In genomic region chr13:103696164-103696563, GRCm38 (mm10) we compare ENCODE assay signal across 8 mouse cellular contexts.
DNase-seq lines count a peak whose midpoint lies in the region; ATAC-seq and TF ChIP-seq lines count a peak whose summit lies in the region.

No protein-coding gene starts in this region.

- TF ChIP-seq CTCF in heart, adult 2 months (IDR thresholded peaks at IDR 0.05), result peak; percentile 88

- H3K4me1 ChIP-seq in heart, adult 2 months (ENCODE audit: control insufficient read depth, insufficient read depth, low read length), result no peaks in the 10 kb centered on the region
- peaks cover 12% of the 10 kb centered on the region for H3K4me1 ChIP-seq in heart, embryonic 12.5 days (replicated peaks)

- H3K9ac ChIP-seq in heart, adult 2 months (ENCODE audit: low read depth, low read length), result no peak overlapping the region
- H3K9ac ChIP-seq in heart, embryonic 12.5 days, result no peak overlapping the region

- no peak overlapping the region for H3K4me2 ChIP-seq in heart, embryonic 12.5 days

- no peak overlapping the region for H3K27ac ChIP-seq in heart, adult 2 months
- no peak overlapping the region for H3K27ac ChIP-seq in heart, embryonic 12.5 days (ENCODE audit: poor library complexity, severe bottlenecking)

- no peak for ATAC-seq in heart, embryonic 12.5 days (ENCODE audit: insufficient number of reproducible peaks, low FRiP score)
- no peak for ATAC-seq in erythroid progenitor cell, adult 5-6 weeks (replicated peaks; ENCODE audit: low FRiP score, poor library complexity, severe bottlenecking)

- no peaks in the 10 kb centered on the region for H3K79me2 ChIP-seq in heart, adult 2 months (replicated peaks; ENCODE audit: control insufficient read depth, insufficient read depth, low read length)

- 36% methylated on average over 9 of the region's 9 CpGs for WGBS in heart, adult 2 months
- WGBS in heart, embryonic 12.5 days, result 36% methylated on average over 9 of the region's 9 CpGs

- H3K9me3 ChIP-seq in heart, embryonic 12.5 days (replicated peaks), result no peaks in the 10 kb centered on the region

- no peak overlapping the region for H3K4me3 ChIP-seq in heart, adult 2 months
- H3K4me3 ChIP-seq in heart, embryonic 12.5 days, result no peak overlapping the region

- H3K36me3 ChIP-seq in heart, adult 2 months (ENCODE audit: control insufficient read depth, insufficient read depth, low read length), result no peaks in the 10 kb centered on the region
- no peaks in the 10 kb centered on the region for H3K36me3 ChIP-seq in heart, embryonic 12.5 days

- TF ChIP-seq EP300 in heart, adult 2 months (IDR thresholded peaks at IDR 0.05; ENCODE audit: insufficient read depth, low read depth, low read length), result no peak

- H3K27me3 ChIP-seq in heart, adult 2 months (ENCODE audit: control insufficient read depth, insufficient read depth, low read length), result no peaks in the 10 kb centered on the region
- no peaks in the 10 kb centered on the region for H3K27me3 ChIP-seq in heart, embryonic 12.5 days (replicated peaks)

- intact Hi-C loops in heart, adult 2 months (cut with DNase I), result no loop called here

- TF ChIP-seq POLR2A in heart, adult 2 months (IDR thresholded peaks at IDR 0.05; ENCODE audit: insufficient read depth, low read depth, low read length), result no peak

- peak in 1 of 2 experiments; percentile 60 for DNase-seq in heart, adult 2 months
- DNase-seq in 3T3-L1 (ENCODE audit: low read depth, low spot score) (peak; percentile 80), NIH3T3 (ENCODE audit: low read depth) (peak; percentile 84)
- peak; percentile 46 for DNase-seq in forelimb bud, embryonic 11.5 days (ENCODE audit: low read depth, low spot score)
- DNase-seq in layer of hippocampus, postnatal 10 days (ENCODE audit: low spot score in 2 of 2), result peak; percentile 58 to 64
- peak; percentile 33 for DNase-seq in naive thymus-derived CD4-positive, alpha-beta T cell, adult 2 months (ENCODE audit: low read depth)
